Mouse (Mus musculus): Measurements from ENCODE around the gene Gpr135.

GRCm38 (mm10) chr12:72021543-72021942 is 49.4 kb downstream of the Gpr135 start:
- TF ChIP-seq HCFC1 (IDR thresholded peaks at IDR 0.05; ENCODE audit: low read depth, low read length) (no peak), MAX (IDR thresholded peaks at IDR 0.05; ENCODE audit: low read length) (no peak), EP300 (IDR thresholded peaks at IDR 0.05; ENCODE audit: low read length) (no peak), TBP (conservative IDR thresholded peaks at IDR 0.05; ENCODE audit: low read depth, low read length) (no peak), POLR2A (IDR thresholded peaks at IDR 0.05; ENCODE audit: low read depth, low read length) (no peak), CTCF (conservative IDR thresholded peaks at IDR 0.05 in 1 of 2, IDR thresholded peaks at IDR 0.05 in 1 of 2; ENCODE audit: low read depth in 2 of 2, low read length in 2 of 2) (no peak), USF2 (conservative IDR thresholded peaks at IDR 0.05; ENCODE audit: low read depth, low read length) (no peak), MAFK (IDR thresholded peaks at IDR 0.05; ENCODE audit: insufficient replicate concordance, low read length) (no peak), POLR2AphosphoS2 (IDR thresholded peaks at IDR 0.05; ENCODE audit: low read depth, low read length) (no peak), ZC3H11A (IDR thresholded peaks at IDR 0.05; ENCODE audit: low read depth, low read length) (no peak), ZMIZ1 (IDR thresholded peaks at IDR 0.05; ENCODE audit: low read depth, low read length) (no peak), SMC3 (IDR thresholded peaks at IDR 0.05; ENCODE audit: low read depth, low read length) (no peak)

Data from CH12.LX (cell line).